Mouse (Mus musculus) splenic B cell, adult 2 months (primary cell): ENCODE data around the gene Unc45a.
"Not testable (repeated sequence)": the region's sequence is repeated elsewhere in the genome, so short reads cannot be mapped to it uniquely, and the experiment has no call there.

ENCODE experiments used
- DNase-seq: peaks from one replicate; pipeline ENCODE4 v3.0.0-alpha.2; 2011; ENCODE audit warnings: low read depth, low spot score
- H3K27me3 ChIP-seq: 2 replicates; pipeline ENCODE4 v1.6.1; 2012; ENCODE audit warnings: mild to moderate bottlenecking, low read length, moderate library complexity, mixed read lengths; ENCODE audit not compliant: control insufficient read depth, poor library complexity, insufficient read depth, severe bottlenecking
- H3K36me3 ChIP-seq: 2 replicates; pipeline ENCODE4 v1.6.1; 2012; ENCODE audit warnings: mild to moderate bottlenecking, low read length, moderate library complexity, mixed read lengths; ENCODE audit not compliant: control insufficient read depth, poor library complexity, insufficient read depth, severe bottlenecking

Gene Unc45a

DNA sequence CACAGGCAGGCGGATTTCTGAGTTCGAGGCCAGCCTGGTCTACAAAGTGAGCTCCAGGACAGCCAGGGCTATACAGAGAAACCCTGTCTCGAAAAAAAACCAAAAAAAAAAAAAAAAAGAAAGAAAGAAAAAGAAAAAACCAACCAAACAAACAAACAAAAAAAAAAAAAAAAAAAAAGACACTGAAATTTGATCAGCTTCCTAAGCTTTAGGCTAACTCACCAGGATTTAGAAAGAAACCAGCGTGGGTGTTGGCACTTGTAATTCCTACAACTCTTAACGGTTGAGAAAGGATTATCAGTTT lies 16.0 kb downstream of the Unc45a start:
- not testable (repeated sequence) for H3K36me3 ChIP-seq, H3K27me3 ChIP-seq, DNase-seq

DNA sequence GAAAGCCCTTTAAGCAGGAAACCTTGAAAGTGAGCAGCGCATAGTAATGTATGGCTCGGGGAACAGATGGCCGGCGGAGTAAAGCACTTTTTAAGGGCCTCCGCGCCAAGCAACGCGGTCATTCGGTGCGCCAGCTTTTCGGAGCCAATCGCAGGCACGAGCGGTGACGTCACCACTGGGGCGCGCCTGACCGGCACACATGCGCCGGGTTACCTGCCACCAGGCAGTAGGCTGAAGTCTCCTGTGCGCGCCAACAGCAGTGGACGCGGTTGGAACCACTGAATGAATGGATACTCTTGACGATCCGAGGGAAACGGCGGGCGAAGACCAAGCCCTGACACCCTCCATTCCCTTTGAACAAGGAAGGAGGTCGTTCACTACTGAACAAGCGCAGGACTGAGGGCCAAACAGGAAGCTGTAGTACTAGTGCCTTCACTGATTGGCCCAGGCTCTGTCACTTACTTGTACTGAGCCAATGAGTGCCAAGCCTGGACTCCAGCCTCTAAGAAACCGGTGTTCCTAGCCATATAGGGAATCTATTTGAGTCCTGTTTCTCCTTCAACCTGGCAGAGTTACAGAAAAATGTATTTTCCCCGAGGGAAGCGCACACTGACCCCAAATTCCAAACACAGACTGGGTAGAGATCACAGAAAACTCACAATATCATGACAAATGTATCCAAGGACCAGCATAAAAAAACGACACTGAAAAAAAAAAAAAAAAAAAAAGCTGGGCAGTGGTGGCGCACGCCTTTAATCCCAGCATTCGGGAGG lies 16.6 kb downstream of the Unc45a start, which contains the start of gene Rccd1:
Rccd1 (minus strand) TSS at position 412 of the 773 bp plus-strand sequence.
- H3K27me3 ChIP-seq: no peaks in the 10 kb centered on the region
- H3K36me3 ChIP-seq: peaks cover 7% of the 10 kb centered on the region

DNA sequence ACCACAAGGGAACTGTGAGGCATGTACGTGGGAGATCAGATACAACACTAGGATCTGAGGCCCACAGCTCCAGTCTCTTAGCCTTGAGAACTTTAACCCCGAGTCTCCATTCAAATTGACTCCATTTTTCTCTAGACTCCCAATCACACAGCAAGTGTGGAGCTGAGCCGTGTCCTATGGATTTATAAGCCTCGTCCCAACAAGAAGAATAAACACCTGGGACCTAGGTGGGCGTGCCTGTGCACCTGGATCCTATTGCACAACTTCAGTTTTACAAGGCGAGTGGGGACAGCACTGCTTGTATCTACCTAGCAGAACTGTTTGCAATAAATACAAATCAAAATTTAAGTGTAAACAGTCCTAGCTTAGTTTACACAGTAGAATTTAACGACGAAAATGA lies 17.5 kb downstream of the Unc45a start:
- H3K27me3 ChIP-seq: no peaks in the 10 kb centered on the region
- no peak for DNase-seq

More for the DNA sequence above, 16.6 kb downstream of the Unc45a start, which contains the start of gene Rccd1:
- DNase-seq: peak; percentile 95

DNA sequence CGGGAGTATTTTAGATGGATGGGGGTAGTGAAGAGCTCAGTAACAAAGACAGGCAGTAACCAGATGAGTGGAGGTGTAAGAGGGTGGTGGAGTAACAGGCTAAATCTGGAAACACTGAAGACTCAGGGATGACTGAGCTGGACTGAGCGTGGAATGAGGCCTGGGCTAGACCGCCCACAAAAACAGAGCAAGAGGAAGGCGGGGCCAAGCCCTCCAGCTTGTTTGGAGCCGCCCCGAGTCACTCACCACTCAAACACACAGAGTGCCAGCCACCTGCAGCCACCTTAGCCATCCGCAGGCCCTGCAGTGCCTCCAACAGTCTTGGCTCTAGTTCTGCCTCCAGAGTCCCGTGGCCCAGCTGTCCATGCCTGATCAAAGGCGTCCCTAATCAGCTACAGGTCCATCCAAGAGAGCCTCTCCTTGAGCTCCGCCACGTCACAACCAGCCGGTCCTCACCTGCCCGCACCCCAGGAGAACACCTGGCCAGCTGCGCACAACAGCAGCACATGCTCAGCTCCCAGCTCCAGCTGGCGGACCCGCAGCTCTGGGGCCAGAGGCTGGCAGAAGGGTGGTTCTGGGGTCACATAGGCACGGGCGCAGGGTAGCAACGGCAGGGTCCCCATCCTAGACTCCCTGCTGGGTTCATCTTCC lies 20.8 kb downstream of the Unc45a start:
- no peaks in the 10 kb centered on the region for H3K36me3 ChIP-seq

More for the DNA sequence above, 17.5 kb downstream of the Unc45a start:
- peaks cover 2% of the 10 kb centered on the region for H3K36me3 ChIP-seq

DNA sequence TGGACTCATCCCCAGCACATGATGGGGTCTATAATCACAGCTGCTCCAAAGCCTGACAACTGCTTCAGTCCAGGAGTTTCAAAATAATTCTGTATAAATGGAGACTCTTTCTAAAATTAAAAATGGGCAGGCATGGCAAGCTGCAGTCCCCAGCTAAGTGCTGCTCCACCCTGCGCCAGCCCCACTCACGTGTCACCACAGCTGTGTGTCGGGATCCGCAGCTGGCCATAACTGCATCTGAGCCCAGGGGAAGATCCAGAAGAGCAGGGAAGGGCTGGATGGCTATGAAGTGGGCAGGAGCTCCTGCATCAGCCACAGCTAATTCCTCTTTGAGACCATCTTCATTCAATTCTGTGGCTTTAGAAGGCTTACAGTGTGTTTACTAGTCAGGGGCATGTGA lies 22.1 kb downstream of the Unc45a start:
- no peaks in the 10 kb centered on the region for H3K36me3 ChIP-seq
- no peaks in the 10 kb centered on the region for H3K27me3 ChIP-seq
- no peak for DNase-seq

More for the DNA sequence above, 20.8 kb downstream of the Unc45a start:
- H3K27me3 ChIP-seq: no peaks in the 10 kb centered on the region
- DNase-seq: no peak

DNA sequence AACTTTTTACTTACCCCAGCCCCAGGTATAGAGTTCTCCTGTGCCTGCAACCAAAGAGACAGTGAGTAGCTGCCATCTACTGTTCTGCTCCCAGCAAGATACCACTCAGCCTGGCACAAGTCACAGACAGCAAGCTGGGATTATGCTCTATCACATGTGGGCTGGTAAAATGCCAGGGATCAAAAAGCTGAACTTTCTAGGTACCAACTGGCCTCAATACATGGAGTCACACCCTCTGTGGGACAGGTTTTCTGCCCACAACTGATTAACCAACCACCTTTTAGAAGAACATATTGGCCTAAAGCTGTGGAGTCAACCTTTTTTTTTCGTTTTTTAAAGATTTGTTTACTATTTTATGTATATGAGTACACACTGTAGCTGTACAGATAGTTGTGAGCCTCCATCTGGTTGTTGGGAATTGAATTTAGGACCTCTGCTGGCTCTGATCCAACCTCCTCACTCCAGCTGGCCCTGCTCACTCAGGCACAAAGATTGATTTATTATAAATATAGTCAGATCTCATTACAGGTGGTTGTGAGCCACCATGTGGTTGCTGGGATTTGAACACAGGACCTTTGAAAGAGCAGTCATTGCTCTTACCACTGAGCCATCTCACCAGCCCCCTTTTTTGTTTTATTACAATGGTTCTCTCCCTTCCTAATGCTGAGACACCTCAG lies 23.2 kb downstream of the Unc45a start:
- DNase-seq: no peak
- no peaks in the 10 kb centered on the region for H3K27me3 ChIP-seq
- no peaks in the 10 kb centered on the region for H3K36me3 ChIP-seq

DNA sequence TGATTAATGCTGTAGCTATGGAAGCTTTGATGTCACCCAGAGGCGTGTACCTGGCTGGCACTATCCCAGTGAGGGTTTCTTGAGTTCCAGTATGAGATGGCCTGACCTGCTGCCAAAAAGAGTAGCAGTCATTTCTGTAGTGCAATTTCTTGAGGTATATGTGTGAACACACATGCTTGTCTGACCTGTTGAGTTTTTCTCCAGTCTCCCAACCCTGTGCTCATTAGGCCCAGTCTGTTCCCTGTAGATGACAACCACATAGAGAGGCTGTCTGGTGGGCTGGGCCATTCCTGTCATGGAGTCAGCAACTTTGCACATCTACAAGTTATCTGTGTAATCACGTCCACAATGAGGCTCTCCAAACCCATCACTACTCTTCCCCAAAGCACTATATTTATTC lies 25.1 kb downstream of the Unc45a start:
- no peak for DNase-seq
- Histone ChIP-seq H3K27me3 (no peaks in the 10 kb centered on the region), H3K36me3 (no peaks in the 10 kb centered on the region)

DNA sequence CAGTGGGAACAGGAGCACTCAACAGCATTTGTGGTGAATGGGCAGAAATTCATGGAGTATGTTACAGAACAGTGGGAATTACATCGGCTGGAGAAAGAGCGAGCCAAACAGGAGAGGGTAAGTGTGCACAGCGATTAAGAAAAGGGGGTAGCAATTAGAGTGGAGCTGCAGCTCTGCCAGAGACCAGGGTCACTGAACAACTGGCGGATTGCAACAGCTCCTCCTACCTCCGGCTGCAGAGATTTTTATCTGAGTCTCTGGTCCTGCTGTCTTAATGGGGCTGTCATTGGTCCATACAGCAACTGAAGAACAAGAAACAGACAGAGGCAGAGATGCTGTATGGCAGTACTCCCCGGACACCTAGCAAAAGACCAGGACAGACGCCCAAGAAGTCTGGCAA lies 30.0 kb downstream of the Unc45a start:
- DNase-seq: no peak
- Histone ChIP-seq H3K36me3 (no peaks in the 10 kb centered on the region), H3K27me3 (no peaks in the 10 kb centered on the region)

DNA sequence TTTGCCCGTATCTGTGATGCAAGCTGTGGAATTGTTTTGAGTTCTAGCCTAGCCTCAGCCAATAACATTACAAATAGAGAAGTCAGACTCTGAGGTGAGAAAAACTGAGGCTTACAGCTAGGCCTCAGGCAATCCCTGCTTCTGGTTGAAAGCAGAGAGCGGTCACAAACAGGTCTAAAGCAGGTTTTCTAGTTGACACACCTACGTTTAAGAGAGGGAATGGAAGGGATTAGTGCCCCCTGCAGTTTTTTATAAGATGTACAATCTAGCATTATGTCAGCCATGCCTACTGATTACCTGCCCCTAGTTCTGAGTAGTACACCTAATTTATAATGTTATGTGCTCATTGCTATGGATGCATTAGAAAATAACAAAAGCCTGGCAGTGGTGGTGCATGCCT lies 33.0 kb downstream of the Unc45a start:
- no peaks in the 10 kb centered on the region for H3K36me3 ChIP-seq
- peak; percentile 40 for DNase-seq
- no peaks in the 10 kb centered on the region for H3K27me3 ChIP-seq

DNA sequence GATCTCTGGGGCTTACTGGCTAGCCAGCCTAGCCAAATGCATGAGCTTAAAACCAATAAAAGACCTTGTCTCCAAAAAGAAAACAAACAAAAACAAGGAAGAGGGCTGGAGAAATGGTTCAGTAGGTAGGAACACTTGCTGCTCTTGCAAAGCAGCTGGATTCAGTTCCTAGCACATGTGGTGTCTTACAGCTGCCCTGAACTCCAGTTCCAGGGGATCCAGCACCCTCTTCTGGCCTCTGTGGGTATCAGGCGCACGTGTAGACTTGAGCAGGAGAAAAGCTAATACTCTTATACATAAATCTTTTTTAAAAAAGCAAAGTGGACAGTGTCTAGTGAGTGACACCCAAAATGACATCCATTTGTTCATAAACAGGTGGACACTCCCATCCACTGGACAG lies 39.3 kb downstream of the Unc45a start:
- peak; percentile 26 for DNase-seq
- Histone ChIP-seq H3K36me3 (no peaks in the 10 kb centered on the region), H3K27me3 (no peaks in the 10 kb centered on the region)

DNA sequence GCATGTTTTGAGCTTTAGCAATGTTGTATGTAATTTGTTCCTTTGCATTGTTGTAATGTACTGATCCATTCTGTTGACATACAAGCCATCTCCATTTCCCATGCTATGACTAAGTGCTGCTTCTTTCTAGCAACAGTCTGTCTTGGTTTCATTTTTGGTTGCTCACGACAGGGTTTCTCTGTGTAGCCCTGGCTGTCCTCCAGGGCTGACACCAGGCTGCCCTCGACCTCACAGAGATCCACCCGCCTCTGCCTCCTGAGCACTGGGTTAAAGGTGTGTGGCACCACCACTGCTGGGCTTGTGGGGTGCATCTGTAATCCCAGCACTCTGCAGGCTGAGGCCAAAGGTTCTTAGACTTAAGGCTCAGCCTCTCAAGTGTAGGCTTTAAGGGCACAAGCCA lies 41.2 kb downstream of the Unc45a start:
- H3K27me3 ChIP-seq: no peaks in the 10 kb centered on the region
- DNase-seq: no peak
- no peaks in the 10 kb centered on the region for H3K36me3 ChIP-seq

DNA sequence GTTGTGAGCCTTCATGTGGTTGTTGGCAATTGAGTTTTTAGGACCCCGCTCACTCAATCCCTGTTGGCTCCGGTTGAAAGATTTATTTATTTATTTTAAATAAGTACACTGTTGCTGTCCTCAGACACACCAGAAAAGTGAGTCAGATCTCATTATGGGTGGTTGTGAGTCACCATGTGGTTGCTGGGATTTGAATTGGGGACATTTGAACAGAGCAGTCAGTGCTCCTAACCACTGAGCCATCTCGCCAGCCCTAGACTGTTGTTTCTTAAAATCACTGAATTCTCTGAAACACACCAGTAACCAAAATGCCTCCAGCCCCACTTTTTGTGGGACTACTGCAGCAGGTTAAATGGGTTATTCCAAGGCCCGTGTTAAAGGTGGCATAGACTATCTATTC lies 42.1 kb downstream of the Unc45a start:
- Histone ChIP-seq H3K36me3 (no peaks in the 10 kb centered on the region), H3K27me3 (no peaks in the 10 kb centered on the region)
- DNase-seq: no peak

DNA sequence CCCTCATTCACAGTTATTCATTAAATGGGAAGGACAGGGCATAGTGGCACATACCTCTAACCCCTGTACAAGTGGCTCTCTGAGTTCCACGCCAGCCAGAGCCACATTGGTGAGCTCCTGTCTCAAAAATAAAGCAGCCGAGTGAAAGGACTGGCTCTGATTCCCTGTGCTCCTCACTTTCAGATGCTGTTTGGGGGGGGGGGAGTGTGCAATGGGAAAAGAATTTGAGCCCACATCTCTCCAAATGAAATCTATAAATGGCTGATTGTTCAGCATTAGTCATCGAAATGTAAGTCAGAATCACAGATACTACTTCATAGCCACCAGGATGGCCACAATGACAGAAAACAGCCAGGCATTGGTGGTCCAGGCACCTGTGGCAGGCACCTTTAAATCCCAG lies 43.8 kb downstream of the Unc45a start:
- Histone ChIP-seq H3K27me3 (no peaks in the 10 kb centered on the region), H3K36me3 (no peaks in the 10 kb centered on the region)
- DNase-seq: no peak

DNA sequence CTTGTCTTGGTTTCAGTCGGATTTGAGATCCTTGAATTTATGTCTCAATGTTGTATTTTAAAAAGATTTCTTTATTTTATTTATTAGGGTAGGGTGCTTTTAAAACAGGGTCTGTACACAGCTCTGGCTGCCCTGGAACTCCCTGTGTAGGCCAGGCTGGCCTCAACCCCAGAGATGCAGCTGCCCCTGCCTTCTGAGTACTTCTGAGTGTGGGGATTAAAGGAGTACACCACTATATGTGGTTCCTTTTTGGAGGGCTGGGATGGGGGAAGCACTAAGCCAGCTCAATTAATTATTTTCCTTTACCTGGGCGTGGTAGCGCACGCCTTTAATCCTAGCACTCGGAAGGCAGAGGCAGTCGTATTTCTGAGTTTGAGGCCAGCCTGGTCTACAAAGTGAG lies 44.3 kb downstream of the Unc45a start:
- Histone ChIP-seq H3K36me3 (no peaks in the 10 kb centered on the region), H3K27me3 (no peaks in the 10 kb centered on the region)
- no peak for DNase-seq
